Mouse (Mus musculus): Measurements from ENCODE around the gene Slc9a3. TPM values are rescaled to one million over a fixed set of nuclear protein-coding genes. Genes with fewer than 3 reads are reported as not detected.

Gene Slc9a3
- polyA plus RNA-seq, 1 experiment = 0.01 TPM

DNA sequence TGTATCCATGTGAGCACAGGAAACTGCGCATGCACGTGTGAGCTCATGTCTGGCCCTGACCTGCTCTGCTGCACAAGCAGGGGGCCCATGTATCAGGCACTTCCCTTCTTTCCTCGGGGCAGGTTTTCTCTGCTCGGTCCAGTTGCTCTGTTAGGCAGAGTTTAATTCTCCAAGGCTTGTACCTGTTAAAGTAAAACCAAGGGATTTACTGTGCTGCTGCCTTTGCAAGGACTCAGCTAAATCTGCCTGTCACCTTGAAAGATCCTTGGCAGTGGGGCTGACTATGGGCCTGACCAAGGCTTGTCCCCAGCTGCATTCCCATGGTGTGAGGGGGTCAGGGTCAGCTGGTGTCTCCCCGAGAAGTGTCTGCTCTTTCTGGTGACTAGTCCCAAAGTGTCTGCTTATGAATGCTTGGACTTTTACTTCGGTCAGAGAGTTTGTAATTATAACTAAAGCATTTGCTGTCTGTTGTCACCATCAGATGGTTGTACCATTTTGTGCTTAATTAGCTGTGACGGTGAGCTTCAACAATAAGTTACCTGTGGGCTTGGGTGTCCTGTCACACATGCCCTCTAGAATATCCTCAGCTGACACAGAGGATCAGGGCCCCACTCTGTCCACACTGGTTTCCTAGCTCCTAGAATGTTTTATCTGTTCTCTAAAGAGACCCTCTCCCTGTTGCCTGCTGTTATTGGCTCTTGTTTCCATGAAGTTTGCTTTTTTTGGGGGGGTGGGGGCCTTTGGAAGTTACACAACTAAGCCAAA is 23.0 kb downstream of the Slc9a3 start:
- H3K4me2 ChIP-seq (ENCODE audit: low read depth) = no peak overlapping the region
- no peaks in the 10 kb centered on the region for H3K36me3 ChIP-seq (ENCODE audit: control insufficient read depth, insufficient read depth)
- no peaks in the 10 kb centered on the region for H3K79me2 ChIP-seq (ENCODE audit: control insufficient read depth, insufficient read depth)
- H3K4me3 ChIP-seq = no peak overlapping the region
- peaks cover 5% of the 10 kb centered on the region for H3K27me3 ChIP-seq (ENCODE audit: control insufficient read depth, insufficient read depth, insufficient read length)
- no peak overlapping the region for H3ac ChIP-seq (ENCODE audit: control insufficient read depth, insufficient read length)
- no peak for TF ChIP-seq USF1 (IDR thresholded peaks at IDR 0.05; ENCODE audit: low read depth)
- TF ChIP-seq MYOG (IDR thresholded peaks at IDR 0.05; ENCODE audit: control insufficient read depth in 1 of 3, insufficient read depth in 1 of 3, insufficient read length in 2 of 3, low read depth in 2 of 3) = no peak

DNA sequence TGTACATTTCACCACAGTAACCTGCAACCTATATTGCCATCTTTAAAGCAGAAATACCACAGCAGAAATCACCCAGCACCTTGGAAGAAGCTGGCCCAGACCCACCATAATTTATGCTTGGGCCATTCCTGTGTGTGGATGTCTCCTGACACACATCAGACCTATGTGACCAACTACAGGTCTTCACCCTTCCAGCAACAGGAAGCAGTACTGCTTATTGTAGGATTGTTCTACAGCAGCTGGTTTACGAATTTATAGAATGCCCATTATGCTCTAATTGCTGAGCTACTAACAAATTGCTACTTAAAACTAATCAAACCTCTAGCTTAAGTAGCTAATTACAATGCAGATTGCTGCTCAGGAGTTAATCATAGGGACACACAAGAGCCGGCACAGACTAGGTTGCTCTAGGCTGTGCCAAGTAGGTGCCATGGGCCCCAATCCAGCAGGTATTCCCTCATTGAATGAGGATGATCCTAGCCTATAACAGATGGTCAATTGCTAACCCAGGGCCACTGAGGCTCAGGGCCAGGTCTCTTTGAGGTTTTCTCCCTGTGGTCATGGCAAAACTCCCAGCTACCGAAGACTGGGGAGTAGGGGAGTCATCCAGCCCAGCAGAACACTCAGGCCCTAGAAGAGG is 24.8 kb downstream of the Slc9a3 start:
- H3ac ChIP-seq (ENCODE audit: control insufficient read depth, insufficient read length) = no peak overlapping the region
- no peaks in the 10 kb centered on the region for H3K36me3 ChIP-seq (ENCODE audit: control insufficient read depth, insufficient read depth)
- H3K4me2 ChIP-seq (ENCODE audit: low read depth) = no peak overlapping the region
- no peak for TF ChIP-seq MYOG (IDR thresholded peaks at IDR 0.05; ENCODE audit: control insufficient read depth in 1 of 3, insufficient read depth in 1 of 3, insufficient read length in 2 of 3, low read depth in 2 of 3)
- TF ChIP-seq MYOD1 (IDR thresholded peaks at IDR 0.05; ENCODE audit: control insufficient read depth in 1 of 3, insufficient read length in 2 of 3, low read depth in 2 of 3) = no peak
- TF ChIP-seq TCF3 (IDR thresholded peaks at IDR 0.05; ENCODE audit: insufficient read length, low read depth) = no peak
- H3K27me3 ChIP-seq (ENCODE audit: control insufficient read depth, insufficient read depth, insufficient read length) = no peaks in the 10 kb centered on the region
- H3K79me2 ChIP-seq (ENCODE audit: control insufficient read depth, insufficient read depth) = no peaks in the 10 kb centered on the region
- no peak overlapping the region for H3K4me3 ChIP-seq

- no peak overlapping the region for H3ac ChIP-seq (ENCODE audit: control insufficient read depth, insufficient read length)
- no peaks in the 10 kb centered on the region for H3K79me2 ChIP-seq (ENCODE audit: control insufficient read depth, insufficient read depth)
- no peak for TF ChIP-seq TCF3 (IDR thresholded peaks at IDR 0.05; ENCODE audit: insufficient read length, low read depth)
- no peak for TF ChIP-seq MAX (IDR thresholded peaks at IDR 0.05; ENCODE audit: low read depth)
- TF ChIP-seq POLR2AphosphoS2 (IDR thresholded peaks at IDR 0.05; ENCODE audit: insufficient read length, low read depth) = no peak
- TF ChIP-seq MYOD1 (IDR thresholded peaks at IDR 0.05; ENCODE audit: control insufficient read depth in 1 of 3, insufficient read length in 2 of 3, low read depth in 2 of 3) = no peak
- no peak for TF ChIP-seq MYOG (IDR thresholded peaks at IDR 0.05; ENCODE audit: control insufficient read depth in 1 of 3, insufficient read depth in 1 of 3, insufficient read length in 2 of 3, low read depth in 2 of 3)
- TF ChIP-seq REST (IDR thresholded peaks at IDR 0.05; ENCODE audit: insufficient read depth, insufficient read length) = no peak
- no peak for TF ChIP-seq POLR2A (IDR thresholded peaks at IDR 0.05; ENCODE audit: insufficient read length, low read depth)
- TF ChIP-seq USF1 (IDR thresholded peaks at IDR 0.05; ENCODE audit: low read depth) = no peak
- TF ChIP-seq E2F4 (IDR thresholded peaks at IDR 0.05; ENCODE audit: insufficient read depth) = no peak
- TF ChIP-seq TCF12 (IDR thresholded peaks at IDR 0.05; ENCODE audit: insufficient read depth, poor library complexity, severe bottlenecking) = no peak
- TF ChIP-seq SRF (IDR thresholded peaks at IDR 0.05; ENCODE audit: control insufficient read depth, insufficient read length, low read depth) = no peak
- TF ChIP-seq CEBPB (IDR thresholded peaks at IDR 0.05; ENCODE audit: insufficient read depth, poor library complexity, severe bottlenecking) = no peak
- no peak overlapping the region for H3K4me2 ChIP-seq (ENCODE audit: low read depth)
- H3K36me3 ChIP-seq (ENCODE audit: control insufficient read depth, insufficient read depth) = no peaks in the 10 kb centered on the region
- H3K27me3 ChIP-seq (ENCODE audit: control insufficient read depth, insufficient read depth, insufficient read length) = no peaks in the 10 kb centered on the region
- H3K4me3 ChIP-seq = no peak overlapping the region
Measured at GRCm38 (mm10) chr13:74147327-74147726, 26.1 kb downstream of the Slc9a3 start.

DNA sequence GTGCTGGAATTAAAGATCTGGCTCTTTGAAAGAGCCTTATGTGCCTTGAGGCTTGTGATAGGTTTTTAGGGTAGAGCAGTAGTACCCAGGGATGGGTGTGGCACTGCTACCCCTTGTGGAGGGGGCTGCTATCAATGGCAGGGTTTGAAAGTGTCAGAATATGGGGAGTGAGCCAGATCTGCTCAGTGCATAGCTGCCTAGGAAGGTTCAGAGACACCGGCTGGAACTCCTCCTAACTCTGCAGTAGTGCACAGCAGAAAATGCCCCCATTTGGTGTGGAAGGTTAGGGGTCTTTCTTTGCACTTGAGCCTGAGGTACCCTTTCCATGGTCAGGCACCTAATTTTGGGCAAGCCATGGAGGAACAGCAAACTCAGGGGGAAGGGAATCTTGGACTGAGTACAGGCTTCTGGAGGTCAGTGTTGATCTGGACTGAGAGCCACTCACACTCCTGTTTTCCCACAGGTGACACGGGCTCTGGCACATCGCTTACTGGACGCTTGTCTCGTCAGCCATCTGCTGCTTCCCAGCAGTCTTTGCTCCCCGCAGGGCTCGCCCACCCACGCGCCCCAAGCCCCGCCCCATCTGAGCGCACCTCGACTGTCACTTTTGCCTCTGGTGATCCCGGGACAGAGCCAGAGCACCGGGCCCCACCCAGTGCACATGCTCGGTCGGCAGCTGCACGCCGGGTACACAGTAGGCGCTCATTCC is 45.2 kb downstream of the Slc9a3 start:
- TF ChIP-seq E2F4 (IDR thresholded peaks at IDR 0.05; ENCODE audit: insufficient read depth) (no peak), TCF3 (IDR thresholded peaks at IDR 0.05; ENCODE audit: insufficient read length, low read depth) (no peak), MYOG (IDR thresholded peaks at IDR 0.05; ENCODE audit: control insufficient read depth in 1 of 3, insufficient read depth in 1 of 3, insufficient read length in 2 of 3, low read depth in 2 of 3) (peak in 1 of 3 experiments; percentile 47), CEBPB (IDR thresholded peaks at IDR 0.05; ENCODE audit: insufficient read depth, poor library complexity, severe bottlenecking) (no peak), SRF (IDR thresholded peaks at IDR 0.05; ENCODE audit: control insufficient read depth, insufficient read length, low read depth) (no peak)

DNA sequence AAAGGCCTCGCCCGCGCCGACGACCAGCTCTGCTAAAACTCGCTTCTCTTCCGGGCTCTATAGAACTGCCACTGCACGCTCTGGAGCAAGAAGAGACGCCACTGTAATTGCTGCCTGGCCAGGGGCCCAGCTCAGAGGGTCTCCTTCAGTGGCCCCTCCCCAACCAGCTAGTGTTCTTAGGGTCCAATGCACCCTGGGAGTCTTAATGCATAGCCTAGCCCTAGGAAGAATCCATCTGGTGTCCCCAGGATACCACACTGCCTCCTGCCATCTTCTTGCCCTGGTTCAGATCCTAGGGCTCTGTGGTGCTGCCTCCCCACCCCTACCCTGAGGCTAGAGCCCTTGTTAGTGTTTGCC is 45.8 kb downstream of the Slc9a3 start:
- Histone ChIP-seq H3K36me3 (ENCODE audit: control insufficient read depth, insufficient read depth) (peaks cover 8% of the 10 kb centered on the region), H3K27me3 (ENCODE audit: control insufficient read depth, insufficient read depth, insufficient read length) (no peaks in the 10 kb centered on the region), H3K4me3 (no peak overlapping the region), H3K4me2 (ENCODE audit: low read depth) (no peak overlapping the region), H3ac (ENCODE audit: control insufficient read depth, insufficient read length) (no peak overlapping the region), H3K79me2 (ENCODE audit: control insufficient read depth, insufficient read depth) (no peaks in the 10 kb centered on the region)
- TF ChIP-seq MYOD1 (IDR thresholded peaks at IDR 0.05; ENCODE audit: control insufficient read depth in 1 of 3, insufficient read length in 2 of 3, low read depth in 2 of 3) = no peak
- TF ChIP-seq MYOG (IDR thresholded peaks at IDR 0.05; ENCODE audit: control insufficient read depth in 1 of 3, insufficient read depth in 1 of 3, insufficient read length in 2 of 3, low read depth in 2 of 3) = no peak
- no peak for TF ChIP-seq E2F4 (IDR thresholded peaks at IDR 0.05; ENCODE audit: insufficient read depth)
- TF ChIP-seq POLR2A (IDR thresholded peaks at IDR 0.05; ENCODE audit: insufficient read length, low read depth) = no peak
- no peak for TF ChIP-seq USF1 (IDR thresholded peaks at IDR 0.05; ENCODE audit: low read depth)
- no peak for TF ChIP-seq CEBPB (IDR thresholded peaks at IDR 0.05; ENCODE audit: insufficient read depth, poor library complexity, severe bottlenecking)
- no peak for TF ChIP-seq REST (IDR thresholded peaks at IDR 0.05; ENCODE audit: insufficient read depth, insufficient read length)
- TF ChIP-seq POLR2AphosphoS2 (IDR thresholded peaks at IDR 0.05; ENCODE audit: insufficient read length, low read depth) = no peak
- TF ChIP-seq SRF (IDR thresholded peaks at IDR 0.05; ENCODE audit: control insufficient read depth, insufficient read length, low read depth) = no peak
- no peak for TF ChIP-seq MAX (IDR thresholded peaks at IDR 0.05; ENCODE audit: low read depth)
- TF ChIP-seq TCF12 (IDR thresholded peaks at IDR 0.05; ENCODE audit: insufficient read depth, poor library complexity, severe bottlenecking) = no peak
- TF ChIP-seq TCF3 (IDR thresholded peaks at IDR 0.05; ENCODE audit: insufficient read length, low read depth) = no peak

More for the DNA sequence above, 45.2 kb downstream of the Slc9a3 start:
- no peak overlapping the region for H3K4me3 ChIP-seq
- no peak overlapping the region for H3ac ChIP-seq (ENCODE audit: control insufficient read depth, insufficient read length)
- no peaks in the 10 kb centered on the region for H3K79me2 ChIP-seq (ENCODE audit: control insufficient read depth, insufficient read depth)
- H3K27me3 ChIP-seq (ENCODE audit: control insufficient read depth, insufficient read depth, insufficient read length) = no peaks in the 10 kb centered on the region
- peaks cover 4% of the 10 kb centered on the region for H3K36me3 ChIP-seq (ENCODE audit: control insufficient read depth, insufficient read depth)
- no peak overlapping the region for H3K4me2 ChIP-seq (ENCODE audit: low read depth)

All from myocyte (in vitro differentiated cells).